Mouse (Mus musculus) common myeloid progenitor, adult 5-6 weeks (primary cell): ENCODE measurements around the gene Ubqln3. TPM values are rescaled to one million over a fixed set of nuclear protein-coding genes. Genes with fewer than 3 reads are reported as not detected.

Experiments
- ATAC-seq: replicated peaks from 2 replicates; pipeline ENCODE4 v1.8.0; 2016; ENCODE audit warnings: low read depth, mild to moderate bottlenecking, moderate TSS enrichment, inconsistent platforms; ENCODE audit not compliant: poor library complexity, severe bottlenecking
- total RNA-seq: library from RNA; stranded (forward); fragments of 200-1000, 187-1606 nt; gene quantifications from 2 replicates; pipeline ENCODE4 v1.2.3, GENCODE M21; 2017

The Ubqln3 gene
- total RNA-seq: not detected in 2 replicates

DNA sequence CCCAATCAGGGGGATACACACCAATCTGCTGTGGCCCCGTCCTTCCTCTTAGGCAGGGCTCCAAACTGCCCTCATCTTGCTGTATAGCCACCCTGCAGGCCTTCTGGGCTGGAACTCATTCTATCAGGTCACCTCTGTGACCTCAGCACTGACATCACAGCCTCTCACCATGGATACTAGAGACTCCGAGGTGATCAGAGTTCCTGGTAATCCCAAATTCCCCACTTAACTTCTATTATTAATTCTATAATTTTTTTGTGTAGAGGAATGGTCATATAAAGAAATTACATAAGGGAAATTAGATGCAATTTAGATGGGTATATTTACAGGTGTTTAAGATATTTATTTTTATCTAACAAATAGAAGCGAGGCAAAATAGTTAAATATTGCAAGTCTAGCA, at the start of gene Ubqln3:
Gene Ubqln3, minus strand, starts transcription at position 101 of the 400 bp plus-strand sequence.
- no peak for ATAC-seq

DNA sequence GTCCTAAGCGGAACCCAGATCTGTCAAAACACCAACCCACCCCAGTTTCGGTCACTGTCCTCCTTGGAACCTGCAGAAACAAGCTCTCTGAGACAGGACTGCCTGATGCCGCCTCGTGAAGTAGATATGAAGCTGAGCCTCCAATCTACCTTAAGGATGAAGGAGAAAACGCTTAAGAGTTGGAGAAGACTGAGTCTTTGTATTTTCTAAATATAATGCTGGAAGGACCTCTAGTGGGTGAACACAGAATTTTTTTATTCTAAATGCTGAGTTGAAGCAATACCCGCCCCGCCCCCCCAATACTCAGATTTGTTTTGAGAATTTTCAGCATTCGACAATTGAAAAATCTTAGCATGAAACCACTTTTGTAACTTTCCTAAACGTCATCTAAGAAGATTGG, 48.2 kb upstream of the Ubqln3 start:
- peak; percentile 83 for ATAC-seq

DNA sequence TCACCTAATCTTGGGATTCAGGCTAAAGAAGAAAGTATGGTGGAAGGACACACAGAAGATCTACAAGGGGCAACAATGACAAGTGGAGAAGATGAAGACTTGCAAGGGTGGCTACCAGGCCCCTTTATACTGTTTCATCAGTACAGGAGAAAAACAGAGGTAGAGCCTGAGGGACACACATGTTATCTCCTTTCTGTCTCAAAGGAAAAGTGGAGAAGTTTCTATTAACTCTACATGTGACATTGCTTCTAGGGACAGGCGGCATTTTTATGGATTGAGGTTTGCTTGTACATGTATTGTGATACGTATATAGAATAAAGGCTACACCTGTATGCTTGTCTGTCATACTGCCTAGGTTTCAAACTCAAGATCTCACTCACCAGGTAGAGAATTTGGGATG, 40.2 kb upstream of the Ubqln3 start, which contains the start of gene Olfr648:
Gene Olfr648, minus strand, starts transcription at position 101 of the 400 bp plus-strand sequence.
- no peak for ATAC-seq

DNA sequence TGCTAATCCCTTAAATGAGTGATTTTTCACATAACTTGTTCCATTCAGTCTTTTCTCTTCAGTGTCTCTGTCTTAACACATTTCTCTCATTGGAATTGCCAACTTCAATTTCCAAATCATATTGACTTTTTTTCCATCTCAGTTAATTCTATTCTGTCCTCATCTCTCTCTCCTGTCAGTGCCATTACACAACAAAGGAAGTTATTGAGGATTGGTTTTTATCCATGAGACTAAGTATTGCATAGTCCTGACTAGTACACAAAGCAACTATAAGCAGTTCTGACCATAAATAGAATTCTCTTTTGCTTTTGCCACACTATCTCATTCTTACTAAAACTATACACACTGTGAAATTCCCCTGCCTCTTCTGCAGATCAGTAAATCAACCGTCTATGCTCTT, 36.0 kb upstream of the Ubqln3 start:
- no peak for ATAC-seq

DNA sequence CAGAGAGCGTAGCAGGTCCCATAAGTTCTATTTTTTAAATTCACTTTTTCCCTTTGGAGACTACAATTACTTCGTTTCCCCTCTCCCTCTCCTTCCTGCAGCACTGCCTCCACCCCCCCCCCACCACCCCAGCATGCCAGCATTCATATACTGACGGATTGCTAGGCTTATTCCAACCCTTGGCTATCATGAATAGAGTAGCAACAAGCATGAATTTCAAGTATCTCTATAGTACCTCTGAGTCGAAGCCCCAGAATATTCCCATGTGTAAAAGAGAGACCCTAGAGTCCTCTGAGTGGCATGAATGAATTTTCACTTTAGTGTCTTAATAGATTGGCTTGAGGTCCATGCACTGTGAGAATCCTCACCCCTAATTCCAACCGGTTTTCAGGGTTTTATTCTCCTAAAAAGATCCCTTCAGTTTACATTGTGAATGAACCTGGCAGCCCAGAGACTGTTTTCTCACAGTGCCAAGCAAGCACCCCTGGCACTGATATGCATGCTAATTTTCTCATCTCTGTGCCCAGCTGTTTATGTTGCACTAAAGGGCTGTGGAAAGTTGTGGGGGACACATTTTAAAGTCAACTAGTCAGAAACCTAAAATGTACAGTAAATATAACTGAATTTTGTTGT, 35.5 kb upstream of the Ubqln3 start:
- ATAC-seq: no peak

DNA sequence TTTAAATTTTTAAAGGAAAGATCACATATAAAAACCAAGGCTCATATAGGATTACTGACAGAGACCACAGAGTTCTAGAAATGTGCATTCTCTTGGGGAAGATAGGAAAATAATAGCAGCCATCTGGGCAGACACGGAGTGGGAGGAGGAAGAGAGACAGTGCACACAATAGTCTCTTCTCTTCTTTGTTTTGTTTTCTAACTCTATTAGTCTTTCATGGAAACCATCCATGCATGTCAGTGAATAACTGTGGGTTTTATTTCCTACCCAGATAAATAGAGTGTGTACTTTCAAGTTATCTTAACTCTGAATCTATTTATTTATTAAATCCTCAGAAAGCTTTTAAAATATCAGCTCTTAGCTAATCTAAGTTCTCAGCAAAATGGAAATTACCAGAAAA, 32.0 kb upstream of the Ubqln3 start:
- no peak for ATAC-seq

DNA sequence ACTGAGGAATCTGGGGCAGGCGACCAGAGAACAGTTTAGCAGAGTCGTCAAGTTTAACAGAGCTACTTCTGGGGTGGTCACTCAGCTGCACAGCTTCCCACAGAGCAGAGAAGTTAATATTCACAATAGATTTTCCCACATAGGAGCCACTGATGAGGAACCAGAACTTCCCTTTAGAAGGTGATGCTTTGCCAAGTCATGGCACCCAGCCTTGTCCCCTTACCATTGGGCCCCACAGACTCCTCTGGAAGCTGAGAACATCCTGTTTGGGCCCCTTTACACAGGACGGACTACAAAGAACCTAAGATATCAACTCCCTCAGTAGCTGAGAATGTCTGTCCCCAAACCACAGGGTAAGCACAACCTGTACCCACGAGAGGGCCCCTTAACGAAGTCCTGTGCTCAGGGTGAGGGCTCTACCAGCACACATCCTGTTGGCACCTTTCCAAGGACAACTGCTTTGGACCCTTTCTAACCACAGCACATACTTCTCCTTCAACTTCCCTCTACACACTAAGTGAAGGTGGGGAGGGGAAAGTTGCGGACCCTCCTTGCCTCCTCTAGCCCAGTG, 26.6 kb upstream of the Ubqln3 start:
- ATAC-seq: peak; percentile 85

DNA sequence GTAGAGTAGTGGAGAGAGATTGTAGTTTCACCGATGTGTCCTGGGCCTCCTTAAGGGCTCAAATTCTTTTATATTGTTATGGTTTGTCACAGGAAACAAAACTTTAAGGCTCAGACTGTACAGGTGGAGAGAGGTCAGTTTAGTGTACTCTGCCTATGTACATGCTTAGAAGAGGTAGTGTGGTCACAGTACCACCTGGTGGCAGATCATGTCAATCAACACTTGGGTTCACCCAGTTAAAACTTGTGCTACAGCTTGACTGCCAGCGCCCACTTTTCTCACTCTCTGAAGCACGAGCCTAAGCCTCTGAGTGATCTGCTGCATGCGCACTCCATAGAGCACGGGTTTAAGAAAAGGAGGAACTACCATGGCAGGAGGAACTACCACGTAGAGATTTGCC, 24.0 kb upstream of the Ubqln3 start:
- peak; percentile 30 for ATAC-seq

DNA sequence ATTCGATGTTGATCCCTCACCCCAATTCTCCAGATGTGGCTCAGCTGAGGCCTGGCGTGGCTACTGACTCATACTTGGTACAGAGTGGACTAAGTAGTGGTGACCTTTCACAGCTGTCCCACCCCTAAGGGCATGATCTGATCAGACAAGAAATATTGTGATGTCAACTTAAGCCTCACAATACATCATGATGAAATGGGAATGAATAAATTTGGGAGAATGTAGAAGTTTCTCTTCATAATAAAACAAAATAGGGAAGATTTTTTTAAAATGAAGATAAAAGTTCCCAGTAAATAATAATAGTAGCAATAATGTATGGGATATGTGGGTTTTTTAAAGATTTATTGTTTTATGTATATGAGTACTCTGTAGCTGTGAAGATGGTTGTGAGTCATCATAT, 7.4 kb upstream of the Ubqln3 start, which contains the start of gene Ubqlnl:
Gene Ubqlnl, minus strand, starts transcription at position 101 of the 400 bp plus-strand sequence.
- no peak for ATAC-seq

DNA sequence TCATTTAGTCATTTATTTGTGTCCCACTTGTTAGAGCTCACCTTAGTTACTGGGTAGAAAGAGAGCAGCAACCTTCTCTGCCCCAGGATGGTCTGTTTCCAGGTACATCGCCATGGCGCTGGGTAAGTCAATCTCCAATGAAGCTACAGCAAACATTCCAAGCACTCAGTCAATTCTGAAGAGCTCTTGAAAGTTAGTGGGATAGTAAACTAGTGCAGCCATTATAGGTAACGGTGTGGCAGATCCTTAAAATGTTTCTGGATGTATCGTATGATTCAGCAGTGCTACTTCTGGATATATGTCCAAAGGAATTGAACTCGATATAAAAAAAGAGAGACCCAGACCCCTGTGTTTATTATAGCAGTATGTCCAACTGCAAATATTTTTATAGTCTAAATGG, 5.8 kb downstream of the Ubqln3 start, which contains the start of gene Olfr643:
Gene Olfr643, minus strand, starts transcription at position 101 of the 400 bp plus-strand sequence.
- no peak for ATAC-seq

DNA sequence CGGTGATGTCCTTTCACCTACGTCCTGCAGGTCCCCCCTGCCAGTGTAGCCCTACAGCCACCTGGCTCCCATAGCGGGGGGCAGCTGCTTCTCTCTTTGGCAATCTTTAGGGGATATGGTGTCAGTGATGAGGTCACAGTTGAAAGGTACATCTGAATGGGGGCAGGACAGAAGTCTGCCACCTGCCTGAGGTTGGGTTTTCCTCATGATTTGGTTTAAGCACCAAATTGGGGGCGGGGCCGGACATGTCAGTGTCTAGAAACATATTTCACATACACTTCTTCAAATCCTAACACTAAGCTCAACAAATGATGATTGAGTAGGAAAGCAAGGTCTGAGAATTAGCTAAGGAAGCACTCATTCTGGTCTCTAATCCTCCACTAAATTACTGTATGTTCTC, 13.4 kb downstream of the Ubqln3 start, which contains the start of gene Ubqln5:
Gene Ubqln5, minus strand, starts transcription at position 101 of the 400 bp plus-strand sequence.
- ATAC-seq: no peak

DNA sequence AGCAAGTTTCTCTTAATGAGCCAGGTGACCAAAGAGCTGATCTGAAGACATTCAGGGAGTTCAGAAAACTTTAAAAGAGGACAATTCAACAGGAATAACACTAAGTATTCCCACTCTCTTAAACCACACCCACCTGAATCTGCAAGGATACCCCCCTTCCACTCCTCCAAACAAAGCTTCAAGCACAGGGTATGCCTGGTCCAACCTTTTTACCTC, 38.4 kb downstream of the Ubqln3 start, which contains the start of gene Olfr646:
Gene Olfr646, plus strand, starts transcription at position 117 of the 216 bp plus-strand sequence.
- no peak for ATAC-seq

DNA sequence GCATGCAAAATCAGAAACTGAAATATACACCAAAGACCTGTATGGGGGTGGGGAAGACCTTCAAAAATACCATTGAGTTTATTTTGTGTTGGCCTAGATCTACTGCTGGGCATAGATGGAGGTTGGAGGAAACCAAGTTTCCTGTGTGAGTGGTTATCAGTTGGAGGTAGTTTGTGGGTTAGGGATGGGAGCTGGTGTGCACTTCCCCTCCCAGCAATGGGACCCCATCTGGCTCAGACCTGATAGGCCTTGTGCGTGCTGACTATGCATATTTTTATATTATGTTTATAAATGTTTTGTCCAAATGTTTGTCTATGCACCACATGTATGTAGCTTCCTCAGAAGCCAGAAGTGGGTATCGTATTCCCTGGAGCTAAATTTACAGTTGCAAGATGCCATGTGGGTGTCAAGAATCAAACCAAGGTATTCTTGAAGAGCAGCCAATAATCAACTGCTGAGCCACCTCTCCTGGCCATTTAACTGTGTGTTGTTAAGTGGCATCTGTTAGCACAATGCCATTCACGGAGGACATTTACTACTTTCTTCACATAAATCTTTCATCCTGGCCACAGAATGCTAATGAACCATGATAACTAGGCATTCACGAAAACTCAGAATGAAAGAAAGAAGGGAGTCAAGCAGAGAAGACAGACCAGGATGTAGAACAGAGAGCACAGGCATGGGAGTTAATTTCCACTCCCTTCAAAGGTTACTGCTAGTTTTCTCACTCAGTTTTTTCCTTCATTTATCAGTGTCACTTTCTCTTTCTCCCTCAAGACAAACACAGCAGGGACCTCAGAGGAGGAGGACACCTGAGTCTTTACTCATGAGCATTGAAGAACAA, 38.9 kb downstream of the Ubqln3 start:
- peak; percentile 100 for ATAC-seq

Other genes with a start within 250 kb of the Ubqln3 start
- not detected in 2 replicates for gene Olfr64, start 248.8 kb downstream of the Ubqln3 start, total RNA-seq
- not detected in 2 replicates for gene Olfr65, start 239.8 kb downstream of the Ubqln3 start, total RNA-seq
- not detected in 2 replicates for gene Olfr631, start 214.5 kb downstream of the Ubqln3 start, total RNA-seq
- not detected in 2 replicates for gene Olfr632, start 208.9 kb downstream of the Ubqln3 start, total RNA-seq
- not detected in 2 replicates for gene Olfr633, start 198.8 kb downstream of the Ubqln3 start, total RNA-seq
- not detected in 2 replicates for gene Olfr635, start 172.1 kb downstream of the Ubqln3 start, total RNA-seq
- gene Olfr638, start 144.5 kb downstream of the Ubqln3 start, total RNA-seq: not detected in 2 replicates
- gene Olfr639, start 126.0 kb downstream of the Ubqln3 start, total RNA-seq: not detected in 2 replicates
- not detected in 2 replicates for gene Olfr640, start 117.7 kb downstream of the Ubqln3 start, total RNA-seq
- gene Olfr641, start 107.8 kb downstream of the Ubqln3 start, total RNA-seq: not detected in 2 replicates
- not detected in 2 replicates for gene Olfr642, start 90.6 kb downstream of the Ubqln3 start, total RNA-seq
- not detected in 2 replicates for gene 4930516K23Rik, start 81.8 kb downstream of the Ubqln3 start, total RNA-seq
- not detected in 2 replicates for gene Olfr644, start 71.4 kb downstream of the Ubqln3 start, total RNA-seq
- gene Olfr645, start 57.8 kb downstream of the Ubqln3 start, total RNA-seq: not detected in 2 replicates
- gene Olfr646, start 38.4 kb downstream of the Ubqln3 start, total RNA-seq: not detected in 2 replicates
- gene Ubqln5, start 13.5 kb downstream of the Ubqln3 start, total RNA-seq: not detected in 2 replicates
- not detected in 2 replicates for gene Olfr643, start 5.9 kb downstream of the Ubqln3 start, total RNA-seq
- gene Ubqlnl, start 7.3 kb upstream of the Ubqln3 start, total RNA-seq: 0.05 TPM in 1 of 2 replicates, not detected in the other
- gene Olfm5, start 21.6 kb upstream of the Ubqln3 start, total RNA-seq: not detected in 2 replicates
- gene Olfr648, start 40.1 kb upstream of the Ubqln3 start, total RNA-seq: not detected in 2 replicates
- gene Olfr649, start 52.7 kb upstream of the Ubqln3 start, total RNA-seq: not detected in 2 replicates
- 3.0 and 3.2 TPM in 2 replicates for gene Trim6, start 75.5 kb upstream of the Ubqln3 start, total RNA-seq
- gene Trim34a, start 101.2 kb upstream of the Ubqln3 start, total RNA-seq: 23.9 and 26.9 TPM in 2 replicates
- gene Trim5, start 144.8 kb upstream of the Ubqln3 start, total RNA-seq: 6.3 and 8.4 TPM in 2 replicates
- gene Trim12a, start 172.2 kb upstream of the Ubqln3 start, total RNA-seq: 62.4 and 67.9 TPM in 2 replicates
- gene Trim34b, start 186.2 kb upstream of the Ubqln3 start, total RNA-seq: 0.58 and 3.4 TPM in 2 replicates
- 25.4 and 31.8 TPM in 2 replicates for gene Trim12c, start 210.1 kb upstream of the Ubqln3 start, total RNA-seq
- 0.53 and 1.6 TPM in 2 replicates for gene Trim30b, start 226.6 kb upstream of the Ubqln3 start, total RNA-seq